Mouse (Mus musculus): Measurements from ENCODE around the gene Insr. TPM values are rescaled to one million over a fixed set of nuclear protein-coding genes. Genes with fewer than 3 reads are reported as not detected.

Gene Insr
- total and polyA plus RNA-seq, 2 experiments from 2014 or later: 51.4 to 125 TPM

GRCm38 (mm10) chr8:3221960-3222635 is 57.3 kb downstream of the Insr start:
- WGBS: 53% methylated on average over 6 of the region's 6 CpGs
- DNase-seq (ENCODE audit: low spot score) (no peak), ATAC-seq (ENCODE audit: insufficient read depth, low read depth) (no peak)
- peak overlapping the region; percentile 57; the same call in 1 of the 2 replicates for H3K9ac ChIP-seq (replicated peaks; ENCODE audit: low read depth, low read length)
- H3K27me3 ChIP-seq (ENCODE audit: control insufficient read depth, insufficient read depth, low read length): no peaks in the 10 kb centered on the region
- H3K36me3 ChIP-seq (replicated peaks; ENCODE audit: control insufficient read depth, insufficient read depth, low read length): no peaks in the 10 kb centered on the region
- TF ChIP-seq CTCF (IDR thresholded peaks at IDR 0.05; ENCODE audit: low read depth): no peak
- TF ChIP-seq EP300 (IDR thresholded peaks at IDR 0.05; ENCODE audit: low read depth): no peak
- peaks cover 40% of the 10 kb centered on the region for H3K4me1 ChIP-seq (ENCODE audit: control insufficient read depth, insufficient read depth)
- peak overlapping the region; percentile 53 for H3K4me3 ChIP-seq (ENCODE audit: low read depth, low read length)
- peak overlapping the region; percentile 67 for H3K4me2 ChIP-seq (ENCODE audit: low read depth, low read length)
- H3K27ac ChIP-seq (ENCODE audit: low read depth): peak overlapping the region; percentile 95
- H3K9me3 ChIP-seq (replicated peaks; ENCODE audit: control insufficient read depth, low read length): no peaks in the 10 kb centered on the region

- H3K9ac ChIP-seq (replicated peaks; ENCODE audit: low read depth, low read length): peak overlapping the region; percentile 57
- H3K36me3 ChIP-seq (replicated peaks; ENCODE audit: control insufficient read depth, insufficient read depth, low read length): no peaks in the 10 kb centered on the region
- under 1% methylated on average over 43 of the region's 43 CpGs for WGBS
- peak overlapping the region; percentile 67 for H3K4me2 ChIP-seq (ENCODE audit: low read depth, low read length)
- peak; percentile 51; the same call in 1 of the 2 replicates for TF ChIP-seq EP300 (IDR thresholded peaks at IDR 0.05; ENCODE audit: low read depth)
- TF ChIP-seq CTCF (IDR thresholded peaks at IDR 0.05; ENCODE audit: low read depth): 0 out of 2 replicates have a peak, but pooled peaks have one; percentile 11
- peak overlapping the region; percentile 53 for H3K4me3 ChIP-seq (ENCODE audit: low read depth, low read length)
- DNase-seq (ENCODE audit: low spot score) (peak; percentile 97), ATAC-seq (ENCODE audit: insufficient read depth, low read depth) (peak; percentile 98)
- no peaks in the 10 kb centered on the region for H3K9me3 ChIP-seq (replicated peaks; ENCODE audit: control insufficient read depth, low read length)
- peak overlapping the region; percentile 95 for H3K27ac ChIP-seq (ENCODE audit: low read depth)
- H3K4me1 ChIP-seq (ENCODE audit: control insufficient read depth, insufficient read depth): peaks cover 48% of the 10 kb centered on the region
- no peaks in the 10 kb centered on the region for H3K27me3 ChIP-seq (ENCODE audit: control insufficient read depth, insufficient read depth, low read length)
These were observed 58.1 kb downstream of the Insr start for GRCm38 (mm10) chr8:3221047-3221959.

- Histone ChIP-seq H3K4me1 (ENCODE audit: control insufficient read depth, insufficient read depth) (peaks cover 52% of the 10 kb centered on the region), H3K4me2 (ENCODE audit: low read depth, low read length) (peak overlapping the region; percentile 67), H3K36me3 (replicated peaks; ENCODE audit: control insufficient read depth, insufficient read depth, low read length) (no peaks in the 10 kb centered on the region), H3K27me3 (ENCODE audit: control insufficient read depth, insufficient read depth, low read length) (no peaks in the 10 kb centered on the region), H3K27ac (ENCODE audit: low read depth) (peak overlapping the region; percentile 95), H3K9ac (replicated peaks; ENCODE audit: low read depth, low read length) (peak overlapping the region; percentile 57), H3K9me3 (replicated peaks; ENCODE audit: control insufficient read depth, low read length) (no peaks in the 10 kb centered on the region), H3K4me3 (ENCODE audit: low read depth, low read length) (peak overlapping the region; percentile 53)
- ATAC-seq (ENCODE audit: insufficient read depth, low read depth): 0 out of 2 replicates have a peak, but pooled peaks have one; percentile 1
- TF ChIP-seq CTCF (IDR thresholded peaks at IDR 0.05; ENCODE audit: low read depth) (no peak), EP300 (IDR thresholded peaks at IDR 0.05; ENCODE audit: low read depth) (no peak)
- WGBS: 5% methylated on average over 9 of the region's 9 CpGs
- peak; percentile 33 for DNase-seq (ENCODE audit: low spot score)
These were observed 58.9 kb downstream of the Insr start for GRCm38 (mm10) chr8:3220502-3220901.

- no peak for DNase-seq (ENCODE audit: low spot score)
- Histone ChIP-seq H3K4me3 (ENCODE audit: low read depth, low read length) (no peak overlapping the region), H3K4me2 (ENCODE audit: low read depth, low read length) (no peak overlapping the region), H3K27me3 (ENCODE audit: control insufficient read depth, insufficient read depth, low read length) (no peaks in the 10 kb centered on the region), H3K4me1 (ENCODE audit: control insufficient read depth, insufficient read depth) (peaks cover 54% of the 10 kb centered on the region), H3K9ac (replicated peaks; ENCODE audit: low read depth, low read length) (no peak overlapping the region), H3K36me3 (replicated peaks; ENCODE audit: control insufficient read depth, insufficient read depth, low read length) (no peaks in the 10 kb centered on the region), H3K27ac (ENCODE audit: low read depth) (peak overlapping the region; percentile 95), H3K9me3 (replicated peaks; ENCODE audit: control insufficient read depth, low read length) (no peaks in the 10 kb centered on the region)
- no peak for ATAC-seq (ENCODE audit: insufficient read depth, low read depth)
- WGBS: 83% methylated on average over 12 of the region's 12 CpGs
- no peak for TF ChIP-seq EP300 (IDR thresholded peaks at IDR 0.05; ENCODE audit: low read depth)
- no peak for TF ChIP-seq CTCF (IDR thresholded peaks at IDR 0.05; ENCODE audit: low read depth)
These were observed 59.5 kb downstream of the Insr start for GRCm38 (mm10) chr8:3219921-3220411.

- no peak for ATAC-seq (ENCODE audit: insufficient read depth, low read depth)
- TF ChIP-seq EP300 (IDR thresholded peaks at IDR 0.05; ENCODE audit: low read depth) (no peak), CTCF (IDR thresholded peaks at IDR 0.05; ENCODE audit: low read depth) (no peak)
- H3K4me1 ChIP-seq (ENCODE audit: control insufficient read depth, insufficient read depth): peaks cover 50% of the 10 kb centered on the region
These were observed 60.2 kb downstream of the Insr start for GRCm38 (mm10) chr8:3219266-3219665.

More at GRCm38 (mm10) chr8:3219266-3219665, 60.2 kb downstream of the Insr start:
- no peaks in the 10 kb centered on the region for H3K36me3 ChIP-seq (replicated peaks; ENCODE audit: control insufficient read depth, insufficient read depth, low read length)
- DNase-seq (ENCODE audit: low spot score): no peak
- no peak overlapping the region for H3K27ac ChIP-seq (ENCODE audit: low read depth)
- WGBS: 76% methylated on average over 3 of the region's 3 CpGs
- H3K4me3 ChIP-seq (ENCODE audit: low read depth, low read length): no peak overlapping the region
- no peaks in the 10 kb centered on the region for H3K9me3 ChIP-seq (replicated peaks; ENCODE audit: control insufficient read depth, low read length)
- H3K27me3 ChIP-seq (ENCODE audit: control insufficient read depth, insufficient read depth, low read length): no peaks in the 10 kb centered on the region
- no peak overlapping the region for H3K4me2 ChIP-seq (ENCODE audit: low read depth, low read length)
- H3K9ac ChIP-seq (replicated peaks; ENCODE audit: low read depth, low read length): no peak overlapping the region
